In the genomic region with DNA sequence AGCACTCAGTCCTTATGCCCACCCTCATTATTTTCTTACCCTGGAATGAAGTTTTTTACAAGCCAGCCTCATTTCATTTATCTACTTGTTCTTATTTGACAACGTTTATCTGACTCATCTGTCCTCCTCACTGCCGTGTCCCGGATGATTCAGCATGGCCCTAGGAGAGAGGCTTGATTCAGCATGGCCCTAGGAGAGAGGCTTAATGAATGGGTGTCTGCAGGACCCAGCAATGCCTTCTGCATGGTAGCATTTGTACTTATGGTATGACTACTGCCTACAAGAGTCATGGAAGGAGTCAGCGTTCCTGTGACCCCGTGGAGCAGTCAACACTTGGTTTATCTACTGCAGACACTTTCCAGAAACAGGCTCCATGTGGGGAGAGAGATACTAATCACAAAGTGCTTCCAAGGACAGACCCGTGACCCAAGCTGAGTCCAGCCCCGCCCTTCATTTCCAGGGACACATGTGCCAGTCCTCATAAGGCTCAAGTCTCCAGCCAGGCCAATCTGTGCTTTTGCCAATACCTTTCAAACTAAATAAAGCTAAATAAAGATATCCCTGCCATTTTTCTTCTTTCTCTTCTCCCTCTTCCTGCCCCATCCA, we compare ENCODE assay signal across 16 mouse cellular contexts. TPM values are rescaled to one million over a fixed set of nuclear protein-coding genes. Genes with fewer than 3 reads are reported as not detected.
A peak's percentile ranks its signal among the peaks of the same experiment; 100 is the strongest.
DNase-seq lines count a peak whose midpoint lies in the region; ATAC-seq and TF ChIP-seq lines count a peak whose summit lies in the region.
"Had no signal": no experiment of that assay in that cellular context is flagged by ENCODE, and none has a peak within 500 bp of the region (broad histone marks: within the 10 kb centered on the region; RNA-seq: fewer than 3 reads in every experiment).

No protein-coding gene starts in this region.

- no peaks in the 10 kb centered on the region for H3K9me3 ChIP-seq in lung, embryonic 16.5 days (ENCODE audit: control insufficient read depth, low read length)
- H3K9me3 ChIP-seq in liver, postnatal 0 days (ENCODE audit: low read length) = no peaks in the 10 kb centered on the region
- H3K9me3 ChIP-seq: forebrain, embryonic 12.5 days; limb, embryonic 10.5 days had no signal

- H3K36me3 ChIP-seq in lung, embryonic 16.5 days (ENCODE audit: control insufficient read depth, insufficient read depth, low read length) = no peaks in the 10 kb centered on the region
- H3K36me3 ChIP-seq in liver, postnatal 0 days (replicated peaks; ENCODE audit: insufficient read depth, low read length) = no peaks in the 10 kb centered on the region
- H3K36me3 ChIP-seq: forebrain, embryonic 12.5 days; hindbrain, embryonic 12.5 days; limb, embryonic 10.5 days had no signal

- TF ChIP-seq EP300 in liver, postnatal 0 days (IDR thresholded peaks at IDR 0.05; ENCODE audit: low read depth) = no peak

- H3K27ac ChIP-seq in lung, embryonic 16.5 days (ENCODE audit: low read length) = peak overlapping the region; percentile 12; the same call in 1 of the 2 replicates
- H3K27ac ChIP-seq in liver, postnatal 0 days (ENCODE audit: low read depth) = no peak overlapping the region
- H3K27ac ChIP-seq: forebrain, embryonic 12.5 days; hindbrain, embryonic 12.5 days; left cerebral cortex, adult 2 months; limb, embryonic 10.5 days had no signal

- H3K4me2 ChIP-seq in lung, embryonic 16.5 days (ENCODE audit: low read depth, low read length) = no peak overlapping the region
- no peak overlapping the region for H3K4me2 ChIP-seq in liver, postnatal 0 days (ENCODE audit: low read depth, low read length)
- H3K4me2 ChIP-seq: forebrain, embryonic 12.5 days; hindbrain, embryonic 12.5 days had no signal

- no peaks in the 10 kb centered on the region for H3K4me1 ChIP-seq in lung, embryonic 16.5 days (replicated peaks; ENCODE audit: control insufficient read depth, insufficient read depth, low read length)
- H3K4me1 ChIP-seq in liver, postnatal 0 days (ENCODE audit: insufficient read depth) = peaks cover 10% of the 10 kb centered on the region; the same call in 1 of the 2 replicates
- H3K4me1 ChIP-seq: forebrain, embryonic 12.5 days; hindbrain, embryonic 12.5 days had no signal

- no peak overlapping the region for H3K9ac ChIP-seq in lung, embryonic 16.5 days (ENCODE audit: low read length)
- H3K9ac ChIP-seq in liver, postnatal 0 days (replicated peaks) = no peak overlapping the region
- H3K9ac ChIP-seq: forebrain, embryonic 12.5 days; hindbrain, embryonic 12.5 days had no signal

- WGBS in lung, embryonic 16.5 days = 65% methylated on average over 7 of the region's 7 CpGs
- WGBS in liver, postnatal 0 days (ENCODE audit: insufficient replicate concordance) = 63% methylated on average over 7 of the region's 7 CpGs

- no peaks in the 10 kb centered on the region for H3K27me3 ChIP-seq in lung, embryonic 16.5 days (ENCODE audit: control insufficient read depth, insufficient read depth, low read depth, low read length)
- no peaks in the 10 kb centered on the region for H3K27me3 ChIP-seq in liver, postnatal 0 days (ENCODE audit: insufficient read depth, low read length)
- H3K27me3 ChIP-seq: forebrain, embryonic 12.5 days; hindbrain, embryonic 12.5 days had no signal

- ATAC-seq in lung, embryonic 16.5 days (ENCODE audit: low read depth) = no peak
- peak; percentile 40; the same call in 1 of the 2 replicates for ATAC-seq in liver, postnatal 0 days
- ATAC-seq in activated CD4-positive, CD25-positive, alpha-beta regulatory T cell, adult 4 months = no peak
- ATAC-seq: lung, postnatal 0 days had no signal

- peak; percentile 39 to 57 for DNase-seq in adrenal gland, adult (ENCODE audit: inconsistent age in 2 of 2, low spot score in 1 of 2)
- no peak for DNase-seq in adrenal gland, adult 8-10 months
- no peak for DNase-seq in lung, postnatal 36 days
- DNase-seq in c-Kit-positive CD71-positive TER-119-positive erythroid progenitor cells, embryonic 14.5 days (ENCODE audit: low spot score) = peak; percentile 61
- DNase-seq in liver, postnatal 0 days = no peak
- DNase-seq in cerebellum, postnatal 4 days (ENCODE audit: low spot score in 2 of 2) = no peak
- DNase-seq: cerebellum, adult 11 months; cerebellum, postnatal 14 days; spleen, adult 18-20 months had no signal

- no peak for TF ChIP-seq CTCF in liver, postnatal 0 days (IDR thresholded peaks at IDR 0.05; ENCODE audit: low read depth)

- H3K4me3 ChIP-seq in lung, embryonic 16.5 days (ENCODE audit: low read length) = no peak overlapping the region
- no peak overlapping the region for H3K4me3 ChIP-seq in liver, postnatal 0 days (ENCODE audit: low read depth, low read length)
- H3K4me3 ChIP-seq: forebrain, embryonic 12.5 days; hindbrain, embryonic 12.5 days; left cerebral cortex, adult 2 months; limb, embryonic 10.5 days had no signal

RNA-seq across cellular contexts. Expression of a gene that starts 31.9 kb away (rescaled TPM):
- total RNA-seq in adrenal gland, adult 8-10 months (2022) = 10 to 100 TPM; 23.3 to 31.0 (median 29.4) TPM
- 68.8 and 75.8 TPM in 2 replicates for polyA plus RNA-seq in lung, embryonic 16.5 days (2015; fragmentation: Nextera tagmentation; extraction: Ambion mirVana)
- 25.6 and 26.4 TPM in 2 replicates for polyA plus RNA-seq in liver, postnatal 0 days (2015; fragmentation: Nextera tagmentation; extraction: Ambion mirVana)
- 10 to 100 TPM; 26.6 to 41.1 TPM for polyA plus RNA-seq in activated CD4-positive, CD25-positive, alpha-beta regulatory T cell, adult 4 months (2017; shearing (Covaris generic))

Comparison
In these comparisons a context has a peak if more than half of its experiments do, and no peak if none do; other contexts are left out.
1. DNase-seq: peak in adrenal gland, adult (2 of 2) and c-Kit-positive CD71-positive TER-119-positive erythroid progenitor cells, embryonic 14.5 days (single experiment); none in adrenal gland, adult 8-10 months (single experiment), lung, postnatal 36 days (single experiment), liver, postnatal 0 days (single experiment) and cerebellum, postnatal 4 days (0 of 2).